Mouse (Mus musculus): ENCODE measurements around the gene 0610010K14Rik. TPM values are rescaled to one million over a fixed set of nuclear protein-coding genes. Genes with fewer than 3 reads are reported as not detected.

0610010K14Rik gene
- polyA plus RNA-seq, 1 experiment = 65.7 TPM

GRCm38 (mm10) chr11:70236717-70237116 lies 997 bp downstream of the 0610010K14Rik start:
- 63% methylated on average over 7 of the region's 7 CpGs for WGBS
- DNase-seq (ENCODE audit: low read depth, low spot score) = no peak

- DNase-seq (ENCODE audit: low read depth, low spot score) = no peak
- WGBS = 92% methylated on average over 12 of the region's 12 CpGs
Measured at GRCm38 (mm10) chr11:70235254-70235900, 2.3 kb downstream of the 0610010K14Rik start.

- DNase-seq (ENCODE audit: low read depth, low spot score) = no peak
- WGBS = 74% methylated on average over 8 of the region's 8 CpGs
Measured at GRCm38 (mm10) chr11:70234497-70234896, 3.2 kb downstream of the 0610010K14Rik start.

GRCm38 (mm10) chr11:70234037-70234436 lies 3.7 kb downstream of the 0610010K14Rik start:
- no peak for DNase-seq (ENCODE audit: low read depth, low spot score)
- WGBS = 61% methylated on average over 5 of the region's 5 CpGs

GRCm38 (mm10) chr11:70233016-70233415 lies 4.7 kb downstream of the 0610010K14Rik start:
- DNase-seq (ENCODE audit: low read depth, low spot score) = no peak
- 40% methylated on average over 8 of the region's 8 CpGs for WGBS

GRCm38 (mm10) chr11:70232546-70232945 lies 5.2 kb downstream of the 0610010K14Rik start:
- no peak for DNase-seq (ENCODE audit: low read depth, low spot score)
- WGBS = 24% methylated on average over 10 of the region's 10 CpGs

GRCm38 (mm10) chr11:70230239-70230727 lies 7.4 kb downstream of the 0610010K14Rik start:
- DNase-seq (ENCODE audit: low read depth, low spot score) = no peak

GRCm38 (mm10) chr11:70229260-70230010 lies 8.3 kb downstream of the 0610010K14Rik start, which contains the start of gene Bcl6b:
TSS of gene Bcl6b (minus strand) at chr11:70229798.
- 4% methylated on average over 39 of the region's 39 CpGs for WGBS
- no peak for DNase-seq (ENCODE audit: low read depth, low spot score)

More at GRCm38 (mm10) chr11:70230239-70230727, 7.4 kb downstream of the 0610010K14Rik start:
- WGBS = under 1% methylated on average over 32 of the region's 32 CpGs

GRCm38 (mm10) chr11:70228828-70229227 lies 8.9 kb downstream of the 0610010K14Rik start:
- WGBS = under 1% methylated on average over 19 of the region's 19 CpGs
- DNase-seq (ENCODE audit: low read depth, low spot score) = no peak

GRCm38 (mm10) chr11:70227661-70228245 lies 10.0 kb downstream of the 0610010K14Rik start:
- WGBS = 68% methylated on average over 4 of the region's 4 CpGs
- no peak for DNase-seq (ENCODE audit: low read depth, low spot score)

- DNase-seq (ENCODE audit: low read depth, low spot score) = no peak
- WGBS = 33% methylated on average over 5 of the region's 5 CpGs
Measured at GRCm38 (mm10) chr11:70227126-70227525, 10.6 kb downstream of the 0610010K14Rik start.

GRCm38 (mm10) chr11:70226602-70226890 lies 11.2 kb downstream of the 0610010K14Rik start:
- no peak for DNase-seq (ENCODE audit: low read depth, low spot score)
- WGBS = 22% methylated on average over 18 of the region's 18 CpGs

GRCm38 (mm10) chr11:70225798-70226601 lies 11.7 kb downstream of the 0610010K14Rik start:
- WGBS = 30% methylated on average over 27 of the region's 27 CpGs

GRCm38 (mm10) chr11:70223724-70224123 lies 14.0 kb downstream of the 0610010K14Rik start:
- no peak for DNase-seq (ENCODE audit: low read depth, low spot score)
- WGBS = 85% methylated on average over 9 of the region's 9 CpGs

More at GRCm38 (mm10) chr11:70225798-70226601, 11.7 kb downstream of the 0610010K14Rik start:
- no peak for DNase-seq (ENCODE audit: low read depth, low spot score)

GRCm38 (mm10) chr11:70221603-70222500 lies 15.9 kb downstream of the 0610010K14Rik start:
- DNase-seq (ENCODE audit: low read depth, low spot score) = no peak
- WGBS = 7% methylated on average over 14 of the region's 14 CpGs

GRCm38 (mm10) chr11:70220731-70221602 lies 16.7 kb downstream of the 0610010K14Rik start, which contains the start of gene Slc16a13:
TSS of gene Slc16a13 (minus strand) at chr11:70221064.
- DNase-seq (ENCODE audit: low read depth, low spot score) = peak; percentile 95
- WGBS = under 1% methylated on average over 28 of the region's 28 CpGs

- under 1% methylated on average over 24 of the region's 24 CpGs for WGBS
Measured at GRCm38 (mm10) chr11:70220323-70220722, 17.4 kb downstream of the 0610010K14Rik start.

GRCm38 (mm10) chr11:70219873-70220272 lies 17.8 kb downstream of the 0610010K14Rik start:
- no peak for DNase-seq (ENCODE audit: low read depth, low spot score)
- WGBS = 52% methylated on average over 7 of the region's 7 CpGs

More at GRCm38 (mm10) chr11:70220323-70220722, 17.4 kb downstream of the 0610010K14Rik start:
- no peak for DNase-seq (ENCODE audit: low read depth, low spot score)

Data from large intestine, adult 2 months (tissue).